Mouse (Mus musculus) intestine, postnatal 0 days (tissue): ENCODE data around the gene Gtpbp3. TPM values are rescaled to one million over a fixed set of nuclear protein-coding genes. Genes with fewer than 3 reads are reported as not detected.

Source experiments
- ATAC-seq: fragments of 200-750 bp; cut with Nextera tagmentation; 2 replicates; pipeline ENCODE4 v1.8.0; 2017; ENCODE audit warnings: mild to moderate bottlenecking, moderate TSS enrichment, moderate library complexity
- H3K27ac ChIP-seq: fragments of 300-500 bp; sonication (generic); 2 replicates; pipeline ENCODE4 v1.5.1; 2014; ENCODE audit warnings: mild to moderate bottlenecking, low read depth, low read length, moderate library complexity
- H3K27me3 ChIP-seq: fragments of 300-500 bp; sonication (generic); replicated peaks from 2 replicates; pipeline ENCODE4 v1.6.1; 2014; ENCODE audit warnings: low read length, mixed read lengths; ENCODE audit not compliant: control insufficient read depth, insufficient read depth
- H3K36me3 ChIP-seq: fragments of 300-500 bp; sonication (generic); 2 replicates; pipeline ENCODE4 v1.6.1; 2014; ENCODE audit warnings: mild to moderate bottlenecking, moderate library complexity; ENCODE audit not compliant: control insufficient read depth, insufficient read depth
- H3K4me1 ChIP-seq: fragments of 300-500 bp; sonication (generic); replicated peaks from 2 replicates; pipeline ENCODE4 v1.6.1; 2014; ENCODE audit warnings: antibody characterized with exemption, low read length, mixed read lengths; ENCODE audit not compliant: control insufficient read depth, insufficient read depth
- H3K4me2 ChIP-seq: fragments of 300-500 bp; sonication (generic); replicated peaks from 2 replicates; pipeline ENCODE4 v1.6.1; 2014; ENCODE audit warnings: low read depth, mild to moderate bottlenecking, moderate library complexity
- H3K4me3 ChIP-seq: fragments of 300-500 bp; sonication (generic); 2 replicates; pipeline ENCODE4 v1.5.1; 2014; ENCODE audit warnings: low read depth, low read length
- H3K9ac ChIP-seq: fragments of 300-500 bp; sonication (generic); 2 replicates; pipeline ENCODE4 v1.6.1; 2014; ENCODE audit warnings: mild to moderate bottlenecking, low read depth, low read length
- H3K9me3 ChIP-seq: fragments of 300-500 bp; sonication (generic); 2 replicates; pipeline ENCODE4 v1.6.1; 2016; ENCODE audit warnings: mixed run types; ENCODE audit not compliant: control insufficient read depth
- CTCF ChIP-seq: sonication (generic); IDR thresholded peaks from 2 replicates; pipeline ENCODE4 v1.5.1; 2016; ENCODE audit warnings: low read depth, mild to moderate bottlenecking, control low read depth, antibody characterized with exemption, moderate library complexity
- WGBS: fragments of 180-500 bp; shearing (Covaris S2); extraction: QIAGEN DNeasy Blood & Tissue Kit; methylation state at CpG from one replicate; pipeline ENCODE4 v1.1.7; 2014; 5-methylcytosine and 5-hydroxymethylcytosine counted together
- polyA plus RNA-seq: library from polyadenylated mRNA; unstranded; fragments of >200 nt; fragmentation: Nextera tagmentation; extraction: Ambion mirVana; gene quantifications from 2 replicates; pipeline ENCODE4 v1.2.1, GENCODE M21; 2015

Gtpbp3 gene
- polyA plus RNA-seq, 1 experiment from 2014 or later, result 6.6 TPM

DNA sequence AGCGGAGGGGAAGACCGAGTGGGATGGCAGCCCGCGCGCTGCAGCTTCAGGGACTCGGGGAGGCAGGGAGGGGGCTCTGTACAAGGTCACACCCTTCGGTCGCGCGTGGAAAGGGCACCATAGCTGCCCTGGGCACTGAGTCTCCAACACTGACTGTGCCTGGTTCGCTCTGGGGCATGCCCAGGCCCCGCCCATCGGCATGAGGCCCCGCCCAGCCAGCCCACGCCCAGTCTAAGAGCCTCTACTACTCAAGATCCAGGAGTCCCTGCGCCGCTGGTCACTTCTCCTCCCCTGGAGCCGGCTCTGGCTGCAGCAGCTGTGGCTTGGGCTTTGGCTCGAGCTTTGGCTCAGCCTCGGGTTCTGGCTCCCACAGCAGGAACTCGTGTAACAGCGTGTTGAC, 31.0 kb upstream of the Gtpbp3 start:
- ATAC-seq, result no peak
- 42% methylated on average over 22 of the region's 22 CpGs for WGBS
- no peaks in the 10 kb centered on the region for H3K27me3 ChIP-seq

DNA sequence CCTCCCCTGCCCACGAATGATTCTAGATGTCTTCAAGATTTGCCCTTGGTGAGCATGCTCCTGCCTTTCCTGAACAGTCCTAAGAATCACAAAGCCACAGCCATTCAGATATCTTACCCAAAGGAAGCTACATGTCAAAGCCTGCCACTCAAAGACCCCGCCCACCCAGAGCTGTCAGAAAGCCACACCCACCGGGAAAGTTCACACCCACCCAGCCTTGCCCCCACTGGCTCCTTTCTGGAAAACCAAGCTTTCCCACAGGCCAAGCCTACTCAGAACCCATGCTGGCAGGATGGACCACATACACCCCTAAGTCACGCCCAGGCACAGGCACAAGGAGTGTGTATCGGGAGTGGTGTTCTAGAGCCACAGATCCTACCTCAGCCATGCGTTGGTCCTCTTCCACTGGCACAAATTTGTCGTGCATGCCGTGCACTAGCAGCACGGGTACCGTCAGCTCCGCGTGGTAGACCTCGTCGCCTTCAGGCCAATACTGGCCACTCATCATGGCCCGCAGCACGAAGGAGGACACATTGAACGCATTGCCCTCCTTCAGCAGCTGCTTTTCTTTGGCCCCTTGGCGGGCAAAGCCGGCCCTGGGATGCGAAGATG, 30.1 kb upstream of the Gtpbp3 start:
- no peak for ATAC-seq
- no peaks in the 10 kb centered on the region for H3K9me3 ChIP-seq
- H3K27ac ChIP-seq, result no peak overlapping the region
- no peak overlapping the region for H3K4me2 ChIP-seq
- TF ChIP-seq CTCF, result no peak
- 83% methylated on average over 20 of the region's 20 CpGs for WGBS
- no peaks in the 10 kb centered on the region; the same call in 1 of the 2 replicates for H3K36me3 ChIP-seq
- H3K27me3 ChIP-seq, result no peaks in the 10 kb centered on the region
- H3K9ac ChIP-seq, result no peak overlapping the region
- no peaks in the 10 kb centered on the region; the same call in 1 of the 2 replicates for H3K4me1 ChIP-seq
- no peak overlapping the region for H3K4me3 ChIP-seq

More for the DNA sequence above, 31.0 kb upstream of the Gtpbp3 start:
- Histone ChIP-seq H3K9me3 (no peaks in the 10 kb centered on the region), H3K4me3 (no peak overlapping the region), H3K4me1 (no peaks in the 10 kb centered on the region), H3K36me3 (no peaks in the 10 kb centered on the region; the same call in 1 of the 2 replicates), H3K9ac (no peak overlapping the region), H3K4me2 (no peak overlapping the region), H3K27ac (no peak overlapping the region)
- no peak for TF ChIP-seq CTCF

DNA sequence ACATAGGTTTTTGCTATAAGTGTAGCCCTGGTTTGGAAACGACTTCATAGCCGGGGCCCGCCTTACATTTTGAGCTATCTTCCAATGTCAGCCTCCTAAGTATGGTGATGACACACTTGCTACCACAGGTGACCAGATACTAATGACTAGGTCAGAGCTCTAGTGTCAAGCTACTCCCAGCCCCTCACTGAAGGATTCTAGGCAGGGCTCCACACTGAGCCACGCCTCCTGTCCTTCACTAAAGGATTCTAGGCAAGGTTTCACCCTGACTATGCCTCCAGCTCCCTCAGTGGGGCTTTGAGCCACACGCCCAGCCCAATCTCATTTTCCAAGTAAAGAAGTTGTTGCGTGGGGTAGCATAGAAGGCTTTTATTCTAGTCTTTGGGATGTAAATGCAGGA, 27.2 kb upstream of the Gtpbp3 start:
- no peak for ATAC-seq
- 93% methylated on average over 6 of the region's 6 CpGs for WGBS
- Histone ChIP-seq H3K9ac (no peak overlapping the region), H3K4me3 (no peak overlapping the region), H3K4me1 (peaks cover 5% of the 10 kb centered on the region; the same call in 1 of the 2 replicates), H3K27ac (no peak overlapping the region), H3K9me3 (no peaks in the 10 kb centered on the region), H3K36me3 (no peaks in the 10 kb centered on the region; the same call in 1 of the 2 replicates), H3K27me3 (no peaks in the 10 kb centered on the region), H3K4me2 (no peak overlapping the region)
- TF ChIP-seq CTCF, result no peak

DNA sequence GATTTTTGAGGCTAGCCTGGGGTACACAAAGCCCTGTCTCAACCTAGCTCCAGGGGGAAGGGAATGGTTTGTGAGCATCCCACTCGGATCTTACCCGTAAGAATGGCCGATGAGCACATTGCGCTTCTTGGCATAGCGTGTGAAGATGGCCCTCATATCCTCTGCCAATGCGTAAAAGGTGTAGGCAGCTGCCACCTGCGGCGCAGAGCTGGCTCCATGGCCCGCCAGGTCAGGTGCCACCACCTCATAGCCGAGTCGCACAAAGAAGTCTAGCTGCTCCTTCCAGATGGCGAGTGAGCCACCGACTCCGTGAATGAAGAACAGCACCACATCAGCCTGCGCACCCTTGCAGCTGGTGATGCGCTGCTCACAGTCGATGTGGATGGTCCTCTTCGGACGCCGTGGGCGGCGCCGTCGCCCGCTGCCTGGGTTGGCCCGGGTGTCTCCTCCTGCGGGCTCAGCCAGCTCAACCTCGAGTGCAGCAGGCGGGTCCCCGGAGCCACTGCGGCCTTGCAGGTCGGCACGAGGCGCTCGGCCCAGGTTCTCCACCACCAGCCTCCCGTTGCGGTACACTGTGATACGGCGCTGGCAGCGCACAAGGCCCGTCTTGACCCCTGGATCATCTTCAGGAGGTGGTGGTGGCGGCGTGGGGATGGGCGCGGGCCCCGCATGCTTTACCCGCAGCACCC, 26.6 kb upstream of the Gtpbp3 start:
- Histone ChIP-seq H3K9ac (no peak overlapping the region), H3K36me3 (no peaks in the 10 kb centered on the region; the same call in 1 of the 2 replicates), H3K27me3 (no peaks in the 10 kb centered on the region), H3K4me3 (no peak overlapping the region), H3K9me3 (no peaks in the 10 kb centered on the region), H3K4me1 (peaks cover 5% of the 10 kb centered on the region; the same call in 1 of the 2 replicates), H3K27ac (no peak overlapping the region), H3K4me2 (no peak overlapping the region)
- WGBS, result 87% methylated on average over 41 of the region's 47 CpGs
- no peak for TF ChIP-seq CTCF
- no peak for ATAC-seq

DNA sequence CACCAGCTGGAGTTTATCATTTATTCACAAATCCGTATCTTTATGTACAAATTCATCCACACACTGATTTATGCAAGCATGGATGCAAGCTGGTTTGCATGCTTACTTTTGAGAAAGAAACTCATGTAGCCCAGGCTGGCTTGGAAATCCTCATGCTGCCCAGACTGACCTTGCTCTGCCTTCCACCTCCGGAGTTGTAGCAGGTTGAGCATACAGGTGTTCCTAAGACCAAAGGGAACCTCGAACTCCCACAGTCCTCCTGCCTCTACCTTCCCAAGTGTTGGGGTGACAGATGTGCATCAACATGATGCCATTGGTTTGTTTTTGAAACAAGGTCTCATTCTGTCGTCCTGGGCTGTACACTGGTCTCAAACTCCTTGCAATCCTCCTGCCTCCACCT, 25.7 kb upstream of the Gtpbp3 start:
- H3K36me3 ChIP-seq, result no peaks in the 10 kb centered on the region; the same call in 1 of the 2 replicates
- no peak overlapping the region for H3K9ac ChIP-seq
- no peak overlapping the region for H3K27ac ChIP-seq
- 0 out of 2 replicates have a peak overlapping the region, but pooled peaks have one; percentile 91 for H3K4me2 ChIP-seq
- no peak overlapping the region for H3K4me3 ChIP-seq
- ATAC-seq, result no peak
- 72% methylated on average over 4 of the region's 4 CpGs for WGBS
- H3K9me3 ChIP-seq, result no peaks in the 10 kb centered on the region
- H3K27me3 ChIP-seq, result no peaks in the 10 kb centered on the region
- TF ChIP-seq CTCF, result no peak
- peaks cover 5% of the 10 kb centered on the region; the same call in 1 of the 2 replicates for H3K4me1 ChIP-seq

DNA sequence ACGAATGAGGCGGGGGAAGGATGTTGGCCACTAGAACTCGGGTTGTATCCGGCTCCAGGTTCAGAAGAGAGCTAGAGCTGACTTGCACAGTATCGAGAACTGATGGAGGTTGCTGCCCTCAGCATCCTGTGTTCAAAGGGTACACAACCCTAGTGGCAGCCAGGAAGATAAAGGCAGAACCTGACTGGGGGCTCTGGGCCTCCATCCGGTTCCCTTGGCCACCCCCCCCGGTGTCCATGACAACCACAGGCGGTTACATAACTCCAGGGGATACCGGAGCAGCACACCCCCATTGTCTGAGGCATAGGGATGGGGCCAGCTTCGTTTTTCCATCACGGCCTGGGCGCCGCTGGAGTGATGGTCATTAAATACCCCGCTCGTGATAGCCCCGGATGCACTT, 25.1 kb upstream of the Gtpbp3 start:
- Histone ChIP-seq H3K4me1 (peaks cover 5% of the 10 kb centered on the region; the same call in 1 of the 2 replicates), H3K9me3 (no peaks in the 10 kb centered on the region), H3K27me3 (no peaks in the 10 kb centered on the region), H3K4me2 (peak overlapping the region; percentile 91), H3K4me3 (peak overlapping the region; percentile 65), H3K36me3 (no peaks in the 10 kb centered on the region; the same call in 1 of the 2 replicates), H3K27ac (no peak overlapping the region), H3K9ac (peak overlapping the region; percentile 49)
- TF ChIP-seq CTCF, result peak; percentile 12; the same call in 1 of the 2 replicates
- ATAC-seq, result no peak
- WGBS, result 13% methylated on average over 16 of the region's 16 CpGs
